Mouse (Mus musculus) cerebellum, adult 11-12 months (tissue): ENCODE results near the gene Gm28729.
A peak's percentile ranks its signal among the peaks of the same experiment; 100 is the strongest.

ENCODE experiments used
- DNase-seq: peaks from one replicate; pipeline ENCODE4 v3.0.0; 2022

Gene Gm28729

DNA sequence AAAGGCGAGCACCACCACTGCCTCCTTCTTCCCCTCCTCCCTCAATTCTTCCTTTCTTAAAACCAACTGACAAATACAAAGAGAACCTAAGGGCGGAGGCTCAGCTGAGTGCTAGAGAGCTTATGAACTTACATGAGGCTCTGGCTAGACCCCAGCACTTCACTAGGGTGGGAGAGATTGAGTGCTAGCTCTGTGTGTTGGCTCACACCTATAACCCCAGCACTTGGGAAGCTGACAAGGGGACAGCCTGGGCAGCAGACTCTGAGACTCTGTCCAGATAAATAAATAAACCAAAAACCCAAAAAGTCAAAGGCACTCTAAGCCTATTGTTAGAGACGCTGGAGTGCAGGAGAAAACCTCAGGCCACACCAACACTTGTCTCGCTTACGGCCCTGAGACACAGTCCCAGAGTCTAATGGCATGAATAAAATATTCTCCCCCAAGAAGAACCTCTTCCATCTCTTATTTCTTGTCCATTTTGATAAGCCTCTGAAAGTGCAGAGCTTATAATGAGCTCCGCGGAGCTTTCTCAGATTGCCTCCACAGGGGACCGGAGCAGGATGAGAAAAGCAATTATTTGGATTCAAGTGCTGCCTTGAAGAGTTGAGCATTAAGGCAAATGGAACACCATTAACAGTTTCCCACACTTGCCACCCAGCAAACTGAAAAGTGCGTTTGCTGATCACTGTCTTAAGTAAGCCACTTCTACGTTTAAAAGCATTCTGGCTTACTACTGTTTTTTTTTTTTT lies 64.8 kb downstream of the Gm28729 start:
- no peak for DNase-seq

DNA sequence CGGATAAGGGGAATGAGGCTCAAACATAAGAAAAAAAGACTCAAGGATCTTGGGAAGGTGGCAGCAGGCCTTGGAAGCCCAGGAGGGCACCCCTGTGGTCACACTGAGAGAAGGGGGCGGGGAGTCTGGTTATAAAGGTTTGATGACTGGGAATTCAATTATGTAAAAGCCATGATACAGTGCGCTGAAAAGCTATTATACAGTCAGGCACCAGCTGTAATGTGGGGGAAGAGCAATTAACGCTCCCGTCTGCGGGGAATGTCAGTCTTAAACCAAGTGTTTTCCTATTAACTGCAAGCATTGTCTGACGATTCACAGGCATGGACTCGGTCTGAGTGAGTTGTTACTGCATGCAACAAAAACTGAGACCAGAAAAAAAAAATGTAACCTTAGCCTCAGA lies 69.4 kb downstream of the Gm28729 start:
- no peak for DNase-seq

DNA sequence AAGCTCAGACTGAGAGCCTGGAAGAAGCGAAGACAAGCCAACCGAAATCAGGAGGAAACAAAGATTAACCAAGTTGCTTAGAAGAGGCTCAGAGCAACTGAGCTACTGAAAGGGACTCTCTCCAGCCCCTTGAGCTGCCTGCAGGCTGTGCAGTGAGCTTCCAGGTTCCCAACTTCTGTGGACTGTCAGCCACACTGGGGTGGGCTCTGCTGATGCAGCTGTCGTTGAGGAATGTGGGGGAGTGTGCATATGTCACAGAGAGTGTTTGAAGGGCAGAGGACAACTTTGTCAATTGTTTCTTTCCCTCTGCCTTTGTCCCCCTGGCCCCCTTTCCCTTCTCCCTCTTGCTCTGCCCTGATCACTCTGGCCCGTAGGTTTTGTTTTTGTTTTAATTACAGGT lies 72.1 kb downstream of the Gm28729 start:
- no peak for DNase-seq

DNA sequence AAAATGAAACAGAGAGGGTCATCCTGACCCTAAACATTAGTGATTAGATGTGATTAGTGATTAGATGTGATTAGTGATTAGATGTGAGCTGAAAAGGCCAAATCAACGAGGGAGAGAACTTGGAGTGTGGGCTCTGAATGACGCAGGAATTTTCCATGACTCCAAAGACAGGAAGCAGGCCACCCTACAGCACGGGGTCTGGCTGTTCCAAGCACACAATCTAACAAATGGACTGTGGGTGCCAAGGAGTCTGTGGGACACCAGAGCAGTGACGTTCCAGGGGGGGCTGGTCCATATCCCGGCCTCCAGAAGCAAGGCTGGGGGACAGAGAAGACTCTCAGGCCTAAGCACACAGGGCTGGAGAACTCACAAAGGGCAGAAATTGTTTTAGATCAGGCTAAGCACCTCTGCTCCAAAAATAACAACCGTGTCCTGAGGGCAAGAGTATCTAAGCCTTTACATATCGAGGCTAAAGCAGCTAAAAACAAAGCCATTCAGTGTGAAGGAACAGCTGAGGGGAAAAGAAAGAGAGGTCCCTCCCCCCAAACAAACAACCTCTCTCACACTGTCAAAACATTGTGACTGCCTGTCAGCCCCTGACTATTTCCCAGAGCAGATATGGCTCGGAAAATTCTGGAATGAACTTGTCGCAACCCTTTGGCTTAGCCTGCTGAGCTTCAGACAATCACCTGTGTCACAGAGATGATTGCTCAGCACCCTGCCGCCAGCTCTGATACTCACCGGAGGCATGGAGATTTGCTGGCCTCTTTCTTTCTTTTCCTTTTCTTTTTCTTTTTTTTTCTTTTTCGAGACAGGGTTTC lies 74.0 kb downstream of the Gm28729 start:
- no peak for DNase-seq

DNA sequence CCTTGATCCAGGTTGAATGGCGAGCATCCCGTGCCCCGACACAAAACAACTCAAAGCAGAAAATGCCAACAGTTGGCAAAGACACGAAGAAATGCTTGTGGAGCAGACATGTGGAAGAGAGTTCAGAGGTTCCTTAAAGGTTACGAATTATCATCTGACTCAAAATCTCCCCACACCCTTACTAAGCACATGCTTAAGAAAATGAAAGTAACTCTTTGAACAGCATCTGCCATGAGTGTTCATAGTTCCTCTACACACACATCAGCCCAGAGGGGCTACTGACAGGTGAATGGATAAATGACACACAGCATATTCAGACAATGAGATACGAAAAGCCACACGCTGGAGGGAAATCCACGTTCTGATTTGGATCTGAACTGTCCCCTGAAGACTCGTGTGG lies 75.5 kb downstream of the Gm28729 start:
- DNase-seq = no peak

DNA sequence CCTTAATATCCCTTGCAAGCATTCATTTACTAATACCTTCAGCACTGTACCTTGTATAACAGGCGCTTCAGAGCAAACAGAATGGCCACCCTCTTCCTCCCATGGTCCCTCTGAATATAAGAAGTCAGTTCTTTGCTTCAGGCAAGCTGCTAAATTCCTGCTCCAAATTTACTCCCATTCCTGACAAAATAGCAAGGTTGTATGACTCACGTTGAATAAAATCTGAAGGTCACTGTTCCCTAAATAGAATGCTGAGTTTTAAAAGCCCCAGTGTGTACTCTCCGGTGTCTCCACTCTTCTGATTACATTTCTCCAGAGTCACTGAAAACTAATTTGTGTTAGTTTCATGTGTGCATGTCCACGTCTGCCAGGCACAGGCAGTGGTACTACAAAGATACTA lies 79.7 kb downstream of the Gm28729 start:
- DNase-seq = no peak

DNA sequence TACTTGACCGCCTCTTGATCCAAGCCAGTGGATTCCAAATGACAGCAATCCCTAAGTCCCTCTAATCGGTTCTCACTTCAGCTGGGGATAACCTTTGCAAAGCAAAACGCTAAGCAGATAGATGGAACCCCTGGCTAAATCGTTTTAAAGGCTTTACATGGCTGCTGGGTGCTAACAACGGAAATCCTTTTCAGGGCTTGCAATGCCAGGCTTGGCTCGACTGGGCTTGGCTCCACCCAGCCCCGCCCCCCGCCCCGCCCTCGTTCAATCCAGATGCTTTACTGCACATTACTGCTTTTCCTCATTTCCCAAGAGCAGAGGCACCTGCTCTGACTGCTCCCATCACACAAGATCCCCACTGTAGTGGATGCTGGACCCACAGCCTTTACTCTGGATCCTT lies 83.0 kb downstream of the Gm28729 start:
- DNase-seq = no peak

DNA sequence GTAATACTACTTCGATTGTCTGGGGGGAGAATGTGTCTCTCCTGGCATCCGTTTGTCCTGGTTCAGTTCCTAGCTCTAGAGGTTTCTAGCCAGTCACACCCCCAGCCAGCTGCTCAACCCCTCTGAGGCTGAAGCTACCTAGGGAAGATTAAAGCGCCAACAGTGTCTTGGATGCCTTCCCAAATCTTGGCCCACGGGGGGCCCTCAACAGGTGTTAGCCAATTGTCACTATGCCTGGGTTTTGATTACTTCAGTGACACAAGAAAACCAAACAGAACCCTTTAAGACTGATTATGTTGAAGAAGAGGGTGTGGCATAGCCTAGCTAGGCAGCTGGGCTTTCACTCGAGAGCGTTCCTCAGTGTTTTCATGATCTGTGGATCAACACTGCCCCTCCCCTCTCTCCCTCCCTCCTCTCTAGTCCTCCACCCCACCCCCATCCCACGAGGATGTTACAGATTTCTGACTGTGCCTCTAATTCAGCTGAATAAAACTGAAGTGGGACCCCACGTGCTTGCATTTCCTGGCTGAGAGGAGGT lies 86.7 kb downstream of the Gm28729 start:
- DNase-seq = peak; percentile 22

DNA sequence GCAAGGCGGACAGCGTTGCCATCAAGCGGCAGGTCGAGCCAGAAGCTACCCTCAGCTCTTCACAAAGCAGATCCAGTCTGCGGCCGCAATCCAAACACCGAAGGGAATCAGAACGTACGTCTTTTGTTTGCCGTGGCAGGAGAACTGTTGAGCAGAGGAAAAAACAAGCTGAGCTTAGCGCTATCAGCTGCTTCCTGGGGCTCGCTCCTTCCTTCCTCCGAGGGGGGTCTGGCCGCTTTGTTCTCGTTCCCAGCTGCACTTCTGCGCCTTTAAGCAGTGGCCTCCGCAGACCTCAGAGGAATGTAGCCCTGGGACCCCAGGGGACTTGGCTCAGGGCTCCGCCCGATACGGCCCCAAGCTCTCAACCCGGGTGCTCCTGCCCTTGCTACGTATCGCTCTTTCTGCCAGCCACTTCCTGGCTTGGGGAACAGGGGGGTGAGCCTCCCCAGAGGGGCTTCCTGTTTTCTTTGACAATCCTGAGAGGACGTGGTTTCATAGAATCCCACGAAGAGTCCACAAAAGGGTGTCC lies 87.2 kb downstream of the Gm28729 start:
- peak; percentile 23 for DNase-seq

DNA sequence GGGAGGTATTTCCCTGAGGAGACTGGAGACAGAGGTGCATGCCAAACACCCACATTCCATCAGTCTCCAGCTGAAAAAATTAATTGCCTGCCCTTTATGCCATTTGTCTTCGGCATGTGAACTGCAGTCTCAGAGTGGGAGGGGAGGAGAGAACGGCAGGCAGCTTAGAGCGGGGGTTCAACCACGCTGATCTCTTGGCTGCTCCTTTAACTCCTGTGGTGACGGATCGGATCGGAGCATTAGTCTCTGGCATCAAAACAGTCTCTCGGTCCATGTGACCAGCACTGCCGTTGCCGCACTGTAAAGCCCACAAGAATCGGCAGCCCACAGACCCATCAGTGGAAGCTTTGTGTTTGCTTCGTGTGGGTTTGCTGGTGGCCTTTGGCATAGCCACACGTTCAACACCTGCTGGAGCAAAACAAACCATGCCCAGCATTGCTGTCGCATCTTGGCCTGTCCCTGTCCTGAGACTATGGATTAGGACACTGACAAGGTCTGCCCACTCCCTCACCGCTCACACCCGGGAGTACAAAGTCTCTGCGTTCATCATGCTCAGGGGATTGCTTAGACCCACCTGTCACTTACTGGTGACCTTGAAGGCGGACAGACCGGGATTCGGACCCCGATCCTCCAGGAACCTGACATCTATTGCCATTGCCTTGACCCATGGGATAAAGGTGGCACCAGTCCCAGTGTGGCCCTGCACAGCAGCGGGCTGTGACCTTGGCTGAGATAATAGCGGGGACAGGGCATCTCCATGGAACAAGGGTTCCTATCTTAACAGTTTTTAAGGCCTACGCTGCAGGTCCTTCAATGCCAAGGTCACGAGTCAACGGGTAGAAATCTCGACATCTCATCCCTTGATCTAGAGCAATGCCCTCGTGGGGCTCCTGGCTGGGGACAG lies 87.9 kb downstream of the Gm28729 start:
- no peak for DNase-seq
